Mouse (Mus musculus) large intestine, adult 2 months (tissue): ENCODE measurements around the gene Bex4. TPM values are rescaled to one million over a fixed set of nuclear protein-coding genes. Genes with fewer than 3 reads are reported as not detected.
"Not testable (repeated sequence)": the region's sequence is repeated elsewhere in the genome, so short reads cannot be mapped to it uniquely, and the experiment has no call there.

Experiments
- DNase-seq: peaks from one replicate; pipeline ENCODE4 v3.0.0-alpha.2; 2012; ENCODE audit warnings: low read depth, low spot score
- WGBS: fragments of 180-500 bp; shearing (Covaris S2); methylation state at CpG from one replicate; pipeline ENCODE4 v1.1.7; 2018; 5-methylcytosine and 5-hydroxymethylcytosine counted together
- polyA plus RNA-seq: library from polyadenylated mRNA; depleted of rRNA; stranded (reverse); fragments of >200 nt; gene quantifications from 2 replicates; pipeline ENCODE4 v1.2.3, GENCODE M21; 2012; rRNA removed

Gene Bex4
- 0.15 and 2.9 TPM in 2 replicates for polyA plus RNA-seq

DNA sequence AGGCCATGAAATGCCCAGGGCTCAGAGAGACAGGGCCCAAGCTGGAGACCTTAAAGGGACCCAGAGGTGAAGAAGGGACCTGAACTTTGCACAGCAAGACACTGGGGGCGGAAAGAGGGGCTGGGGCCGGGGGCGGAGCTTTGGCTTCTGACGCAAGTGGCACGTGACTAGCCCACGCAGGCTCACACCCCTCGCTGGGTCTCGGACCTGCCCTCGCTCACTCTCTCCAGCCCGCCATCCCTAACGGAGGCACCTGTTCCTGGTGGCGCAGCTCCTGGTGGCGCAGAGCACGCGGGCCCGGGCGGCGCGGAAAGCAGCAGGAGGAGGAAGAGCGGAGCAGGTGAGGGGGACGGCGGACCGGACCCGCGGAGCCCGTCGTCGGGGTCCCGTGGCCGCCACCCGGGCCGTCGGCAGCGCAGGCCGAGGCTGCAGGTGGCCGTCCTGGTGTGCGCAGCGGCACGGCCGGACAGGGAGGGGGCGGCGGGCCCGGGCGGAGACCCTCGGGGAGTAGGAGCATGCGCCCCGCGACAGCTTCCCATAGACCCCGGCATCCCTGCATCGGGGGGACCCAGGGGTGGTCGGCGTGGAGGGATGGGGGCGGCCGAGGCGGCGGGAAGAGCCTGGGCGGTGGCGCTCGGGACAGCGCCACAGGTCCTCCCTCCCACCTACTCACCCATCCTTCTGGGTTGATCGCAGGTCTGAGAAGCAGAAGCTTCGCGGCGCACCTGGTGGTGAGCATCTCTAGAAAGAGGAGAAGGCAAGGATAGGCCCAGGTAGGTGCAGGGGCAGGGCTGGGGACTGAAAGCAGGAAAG is at the start of gene Bex4:
Gene Bex4, plus strand, starts transcription at position 170 of the 813 bp plus-strand sequence.
- DNase-seq, result not testable (repeated sequence)
- WGBS, result 10% methylated on average over 16 of the region's 64 CpGs

DNA sequence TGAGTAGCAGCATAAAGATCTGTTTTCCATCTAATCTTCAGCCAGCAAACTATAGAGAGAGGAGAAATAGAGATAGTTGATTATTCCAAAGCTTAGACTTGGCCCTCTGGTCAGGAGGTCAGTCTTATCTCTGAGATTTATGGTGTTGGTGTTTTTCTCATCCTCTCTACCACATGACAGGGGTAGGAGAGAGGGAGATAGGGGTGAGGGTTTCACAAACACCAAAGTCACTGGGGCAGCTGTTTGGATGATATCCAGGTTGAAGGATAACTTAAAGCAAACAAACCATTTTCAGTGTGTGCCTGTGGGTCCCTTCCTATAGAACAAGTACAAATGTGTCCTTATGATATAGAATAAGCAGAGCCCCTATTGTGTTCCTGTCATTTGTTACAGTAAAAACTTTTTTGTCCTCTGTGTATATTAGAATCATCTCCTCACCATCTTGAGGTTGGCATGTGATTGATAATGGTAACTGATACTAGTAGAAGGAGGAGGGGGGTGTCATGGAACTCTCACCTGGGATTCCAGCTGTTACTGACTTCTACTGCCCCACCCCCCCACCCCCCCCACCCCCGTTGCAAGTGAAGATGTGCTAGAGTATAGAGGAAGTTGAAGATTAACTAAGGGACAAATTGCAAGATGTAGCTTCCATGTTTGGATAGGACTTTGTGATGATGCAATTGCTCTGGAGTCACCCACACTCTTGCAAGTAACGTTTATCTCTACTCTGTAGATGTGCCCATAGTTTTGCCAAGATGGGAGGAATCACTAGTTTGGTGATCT is 46.1 kb upstream of the Bex4 start:
- no peak for DNase-seq

DNA sequence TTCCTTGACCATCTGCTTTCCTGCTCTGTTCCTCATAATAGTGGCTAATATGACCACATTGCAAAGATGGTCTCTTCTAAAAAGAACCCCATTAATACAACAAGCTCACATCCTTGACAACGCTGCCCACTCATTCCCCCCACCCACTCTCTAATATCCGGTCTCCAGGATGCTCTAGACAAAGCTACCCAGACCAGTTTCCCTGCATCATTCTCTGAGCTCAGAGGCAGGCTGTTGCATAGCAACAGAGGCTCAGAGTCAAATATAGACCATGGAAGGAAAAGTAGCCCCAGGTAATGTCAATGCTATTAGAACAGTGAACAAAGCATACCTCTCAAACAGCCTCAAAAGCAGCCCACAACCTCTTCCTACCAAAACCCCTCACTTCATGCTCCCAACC is 44.4 kb upstream of the Bex4 start:
- no peak for DNase-seq
- WGBS, result 34% methylated on average over 2 of the region's 2 CpGs

More for the DNA sequence above, 46.1 kb upstream of the Bex4 start:
- WGBS, result 10% methylated on average over 2 of the region's 2 CpGs

DNA sequence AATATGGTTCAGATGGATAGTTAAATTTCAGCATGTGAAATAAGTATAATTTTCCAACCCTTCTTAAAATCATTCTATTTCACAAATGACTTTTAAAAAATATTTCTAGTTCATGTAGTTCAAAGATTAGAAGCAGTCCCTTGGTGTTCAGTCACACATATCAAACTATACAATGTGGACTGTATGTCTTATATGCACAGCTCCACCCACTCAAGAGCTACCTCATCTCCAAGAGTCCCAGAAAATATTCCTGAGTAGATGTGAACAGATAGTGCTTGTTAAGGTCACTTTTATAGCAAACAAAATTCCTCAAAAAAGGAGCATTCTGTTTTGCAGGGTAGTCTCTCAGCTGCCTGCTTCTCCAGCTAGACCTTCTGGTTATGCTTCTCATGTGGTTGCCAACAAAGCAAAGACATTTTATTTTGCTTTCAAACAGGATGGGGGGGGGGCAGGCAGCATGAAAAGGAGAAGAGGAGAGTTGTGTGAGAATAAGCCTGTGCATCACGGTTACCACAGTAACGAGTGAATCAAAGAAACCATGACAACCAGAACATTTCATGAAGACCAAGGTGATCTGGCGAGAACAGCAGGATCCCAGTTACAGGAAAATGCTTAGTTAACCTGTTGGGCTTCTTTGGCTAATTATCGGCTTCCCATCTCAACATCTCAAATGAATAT is 34.6 kb upstream of the Bex4 start:
- WGBS, result 73% methylated on average over 4 of the region's 4 CpGs
- no peak for DNase-seq

DNA sequence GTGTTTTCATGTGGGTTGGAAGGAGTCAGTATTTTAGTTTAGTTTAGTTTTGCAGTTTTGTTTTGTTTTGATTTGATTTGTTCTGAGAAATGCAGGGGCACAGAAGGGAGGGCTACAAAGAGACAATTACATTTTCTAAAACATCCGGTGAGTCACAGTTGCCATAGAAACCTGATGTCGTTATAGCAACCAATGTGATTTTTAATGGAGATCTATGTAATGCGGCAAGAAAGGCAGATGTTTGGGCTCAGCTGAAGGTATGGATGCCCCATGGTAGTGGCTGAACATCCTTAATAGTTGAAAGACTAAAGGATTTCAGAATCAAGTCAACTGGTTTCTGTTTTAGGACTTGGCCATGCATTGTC is 34.1 kb upstream of the Bex4 start:
- DNase-seq, result no peak
- 66% methylated on average over 3 of the region's 3 CpGs for WGBS

DNA sequence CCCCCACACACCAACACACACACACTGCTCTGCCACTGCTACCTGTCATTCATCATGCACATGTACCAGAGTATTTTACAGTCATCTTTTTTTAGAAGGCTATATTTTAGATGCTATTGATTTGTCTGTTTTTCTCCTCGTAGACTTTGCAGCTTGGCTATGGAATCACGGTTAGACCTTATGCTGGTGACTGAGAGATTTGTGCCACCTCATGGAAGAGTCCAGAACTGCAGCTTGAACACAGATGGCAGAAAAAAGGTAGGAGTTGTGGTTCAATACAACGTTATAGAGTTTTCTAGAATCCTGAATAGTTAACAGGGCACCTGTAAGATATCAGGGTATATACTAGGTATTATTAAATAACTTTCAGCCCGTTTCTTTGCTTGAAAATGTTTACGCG is 30.9 kb upstream of the Bex4 start:
- WGBS, result 42% methylated on average over 6 of the region's 6 CpGs
- DNase-seq, result peak; percentile 1

DNA sequence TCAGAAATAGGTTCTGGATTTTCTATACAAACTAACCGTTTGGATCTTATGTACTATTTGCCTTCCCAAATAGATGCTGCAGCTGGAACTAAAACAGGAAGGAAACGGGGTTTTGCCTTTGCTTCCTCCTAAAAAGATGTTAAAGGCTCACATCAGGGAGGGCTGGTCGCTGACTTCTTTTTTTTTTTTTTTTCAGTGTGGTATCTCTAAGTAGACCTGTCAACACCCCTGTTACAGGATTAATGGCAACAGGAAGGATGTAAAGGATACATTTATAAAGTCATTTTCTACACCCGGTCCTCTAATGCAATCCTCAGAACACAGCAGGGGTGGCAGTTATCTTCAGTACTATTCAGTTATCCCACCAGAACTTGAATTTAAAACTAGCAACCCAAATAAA is 23.8 kb upstream of the Bex4 start:
- 38% methylated on average over 4 of the region's 4 CpGs for WGBS
- no peak for DNase-seq

DNA sequence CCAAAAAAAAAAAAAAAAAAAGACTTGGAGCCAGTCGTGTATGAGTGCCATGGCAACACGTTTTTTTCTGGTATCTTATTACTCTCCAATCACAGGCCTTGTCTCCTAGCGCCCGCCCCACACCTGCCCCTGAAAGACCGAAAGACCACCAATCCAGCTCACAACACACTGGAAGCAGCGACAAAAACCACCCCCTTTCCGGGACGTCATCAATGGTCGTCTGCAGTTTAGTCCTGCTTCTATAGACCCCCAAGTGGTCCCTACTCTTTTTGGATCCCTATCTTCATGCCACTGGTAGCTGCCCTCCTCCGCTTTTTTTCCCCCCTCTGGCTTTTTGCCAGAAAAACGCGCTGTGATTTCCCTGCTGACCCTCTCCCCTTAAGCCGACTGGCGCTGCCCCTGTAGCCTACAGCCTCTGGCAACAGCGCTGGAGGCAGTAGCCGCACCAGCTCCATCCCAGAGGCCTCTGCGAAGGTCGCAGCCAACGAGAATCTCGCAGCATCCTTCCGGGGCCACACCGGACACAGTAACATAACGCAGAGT is 23.3 kb upstream of the Bex4 start:
- WGBS, result 29% methylated on average over 23 of the region's 23 CpGs

DNA sequence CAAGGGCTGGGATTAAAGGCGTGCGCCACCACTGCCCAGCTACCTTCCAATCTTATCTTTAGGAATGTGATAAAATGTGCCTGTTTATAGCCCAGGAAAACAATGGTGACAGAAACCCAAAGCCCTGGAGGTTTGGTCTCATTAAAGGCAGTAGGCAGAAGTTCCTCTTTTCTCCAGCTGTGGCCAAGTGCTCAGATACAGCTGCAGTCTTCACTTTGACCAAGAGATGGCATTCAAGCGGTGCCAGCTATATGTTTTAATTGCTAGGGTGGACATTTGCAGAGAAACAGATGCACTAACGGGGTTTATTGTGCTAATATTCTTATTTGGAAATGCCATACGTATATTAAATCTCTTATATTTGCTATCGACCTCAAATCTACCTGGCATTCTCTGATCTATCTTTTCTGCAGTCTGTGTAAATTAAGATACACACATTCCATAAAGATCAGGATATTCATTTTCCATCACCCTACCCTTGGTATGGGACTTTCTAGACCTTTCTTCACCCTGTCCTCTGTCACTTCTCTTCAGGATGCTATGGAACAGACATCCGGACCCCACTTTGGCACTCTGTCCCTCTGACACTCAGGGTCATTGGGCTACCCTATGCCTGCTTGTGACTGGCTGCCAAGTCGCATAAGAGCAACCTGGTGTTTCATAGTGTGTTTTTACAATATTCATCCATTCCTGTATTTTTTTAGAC is 11.6 kb upstream of the Bex4 start:
- DNase-seq, result no peak
- WGBS, result 48% methylated on average over 8 of the region's 8 CpGs

More for the DNA sequence above, 23.3 kb upstream of the Bex4 start:
- DNase-seq, result no peak

DNA sequence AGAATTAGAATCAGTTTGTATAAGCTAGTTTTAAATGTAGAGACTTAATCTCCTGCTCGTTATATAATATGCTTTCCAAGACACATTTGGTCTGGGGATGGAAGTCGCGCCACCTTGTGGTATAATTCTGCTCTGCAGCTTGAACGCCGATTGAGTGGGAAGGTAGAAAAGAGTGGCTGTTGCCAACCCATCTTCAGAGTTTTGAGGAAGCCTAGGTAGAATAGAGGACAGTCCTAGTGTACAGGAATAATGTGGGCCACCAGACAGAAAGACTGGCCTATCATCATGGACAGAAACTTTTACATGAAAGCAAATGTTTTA is 11.1 kb upstream of the Bex4 start:
- WGBS, result 15% methylated on average over 5 of the region's 5 CpGs
- peak; percentile 0 for DNase-seq

DNA sequence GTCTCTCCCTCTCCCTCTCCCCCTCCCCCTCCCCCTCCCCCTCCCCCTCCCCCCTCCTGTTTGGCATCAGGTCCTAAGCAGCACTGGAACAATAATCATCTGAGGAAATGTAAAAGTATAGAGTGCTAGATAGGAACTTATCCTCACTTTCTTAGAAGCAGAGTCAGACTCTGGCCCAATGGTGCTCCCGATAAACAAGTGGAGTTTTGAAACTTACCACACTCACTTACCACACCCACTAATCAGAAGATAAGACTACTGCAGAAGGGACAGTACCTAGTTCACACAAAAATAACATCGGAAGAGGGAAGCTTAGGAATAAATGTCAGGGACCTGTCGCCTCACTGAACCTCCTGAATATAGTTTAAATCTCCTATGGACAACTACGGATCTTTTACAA is 3.2 kb upstream of the Bex4 start:
- whole genome bisulfite sequencing, result 80% methylated on average over 4 of the region's 4 CpGs
- no peak for DNase-seq

DNA sequence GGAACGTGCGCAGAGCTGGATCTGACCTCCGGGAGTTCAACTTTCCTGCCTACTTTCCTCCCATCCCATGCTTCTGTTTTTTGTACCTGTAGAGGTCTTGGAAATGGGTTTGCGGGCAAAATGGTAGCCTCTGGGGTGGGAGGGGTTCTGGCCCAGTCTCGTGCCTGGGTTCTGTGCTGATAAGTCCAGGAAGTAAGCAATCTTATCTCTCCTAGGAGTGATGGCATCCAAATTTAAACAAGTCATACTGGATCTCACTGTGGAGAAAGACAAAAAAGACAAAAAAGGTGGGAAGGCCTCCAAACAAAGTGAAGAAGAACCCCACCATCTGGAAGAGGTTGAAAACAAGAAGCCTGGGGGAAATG is 826 bp downstream of the Bex4 start:
- DNase-seq, result not testable (repeated sequence)
- 37% methylated on average over 5 of the region's 5 CpGs for WGBS

DNA sequence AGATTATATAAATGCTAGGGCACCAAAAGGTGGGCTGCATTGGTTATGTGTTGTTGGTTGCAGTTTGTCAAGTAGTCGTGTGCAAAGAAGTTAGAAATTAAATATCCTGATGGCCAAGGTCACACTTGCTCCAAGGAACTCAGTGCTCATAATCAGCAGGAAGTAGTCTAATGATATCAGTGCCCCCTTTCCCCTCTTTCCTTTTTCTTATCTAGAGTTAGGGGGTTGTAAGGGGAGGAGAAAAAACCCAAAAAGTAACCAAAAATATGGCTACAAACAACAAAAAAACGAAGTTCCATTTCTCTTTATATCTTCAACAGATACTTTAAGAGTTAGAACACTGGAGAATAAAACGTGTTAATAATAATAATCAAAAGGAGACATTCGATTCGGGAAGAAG is 2.6 kb downstream of the Bex4 start:
- 73% methylated on average over 5 of the region's 5 CpGs for WGBS

DNA sequence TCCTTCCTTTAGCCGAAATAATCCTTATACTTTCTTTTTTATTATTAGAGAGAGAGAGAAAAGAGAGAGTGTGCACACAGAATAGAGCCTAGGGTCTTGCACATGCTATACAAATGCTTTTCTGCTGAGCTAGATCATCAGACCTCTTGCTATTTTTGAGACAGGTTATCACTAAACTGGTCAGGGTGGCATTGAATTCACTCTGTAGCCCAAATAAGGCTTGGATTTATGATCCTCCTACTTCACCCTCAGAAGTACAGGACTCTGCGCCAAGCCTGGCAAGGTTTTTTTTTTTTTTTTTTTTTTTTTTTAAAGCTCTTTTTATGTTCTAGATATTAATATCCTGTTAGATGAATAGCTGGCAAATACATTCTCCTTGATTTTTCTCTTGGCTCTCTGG is 4.9 kb downstream of the Bex4 start:
- WGBS, result 48% methylated on average over 2 of the region's 2 CpGs

More for the DNA sequence above, 2.6 kb downstream of the Bex4 start:
- no peak for DNase-seq

DNA sequence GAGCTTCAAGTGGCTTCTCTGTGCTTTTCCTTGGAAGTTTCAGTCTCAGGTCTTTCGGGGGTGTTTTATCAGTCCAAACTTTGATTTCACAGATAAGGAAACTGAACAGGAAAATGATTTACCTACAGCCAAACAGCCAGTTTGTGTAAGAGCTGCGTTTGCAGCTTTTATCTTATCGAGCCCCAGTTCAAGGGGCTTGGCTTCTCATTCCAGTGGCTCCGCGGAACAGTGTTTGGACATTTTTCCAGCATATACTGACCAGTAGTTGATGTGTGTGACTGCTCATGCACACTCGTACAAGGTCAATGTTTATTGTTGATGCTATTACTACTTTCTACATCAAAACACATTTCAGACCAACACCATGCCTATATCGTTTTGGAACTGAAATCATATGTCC is 5.4 kb downstream of the Bex4 start:
- WGBS, result 38% methylated on average over 7 of the region's 7 CpGs
- DNase-seq, result no peak

More for the DNA sequence above, 4.9 kb downstream of the Bex4 start:
- no peak for DNase-seq

DNA sequence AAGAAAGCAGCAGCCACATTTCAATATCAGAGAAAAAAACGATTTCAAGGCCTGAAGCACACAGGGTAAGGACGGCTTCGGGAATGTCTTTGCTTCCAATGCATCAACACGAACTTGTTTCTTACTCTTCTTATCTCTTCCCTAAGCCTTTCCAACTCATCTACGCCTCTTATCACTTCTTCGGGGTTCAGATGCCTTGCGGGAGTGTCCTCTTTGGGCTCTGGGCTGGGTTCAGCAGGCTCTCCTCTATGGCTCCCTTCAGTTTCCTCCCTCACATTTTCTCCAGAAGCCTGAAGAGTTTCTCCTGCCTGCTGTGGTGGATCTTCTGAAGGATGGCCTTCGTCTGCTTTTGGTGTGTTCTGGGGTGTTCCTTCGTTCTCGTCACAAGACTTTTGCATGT is 31.8 kb downstream of the Bex4 start:
- DNase-seq, result no peak
- 66% methylated on average over 10 of the region's 10 CpGs for WGBS

DNA sequence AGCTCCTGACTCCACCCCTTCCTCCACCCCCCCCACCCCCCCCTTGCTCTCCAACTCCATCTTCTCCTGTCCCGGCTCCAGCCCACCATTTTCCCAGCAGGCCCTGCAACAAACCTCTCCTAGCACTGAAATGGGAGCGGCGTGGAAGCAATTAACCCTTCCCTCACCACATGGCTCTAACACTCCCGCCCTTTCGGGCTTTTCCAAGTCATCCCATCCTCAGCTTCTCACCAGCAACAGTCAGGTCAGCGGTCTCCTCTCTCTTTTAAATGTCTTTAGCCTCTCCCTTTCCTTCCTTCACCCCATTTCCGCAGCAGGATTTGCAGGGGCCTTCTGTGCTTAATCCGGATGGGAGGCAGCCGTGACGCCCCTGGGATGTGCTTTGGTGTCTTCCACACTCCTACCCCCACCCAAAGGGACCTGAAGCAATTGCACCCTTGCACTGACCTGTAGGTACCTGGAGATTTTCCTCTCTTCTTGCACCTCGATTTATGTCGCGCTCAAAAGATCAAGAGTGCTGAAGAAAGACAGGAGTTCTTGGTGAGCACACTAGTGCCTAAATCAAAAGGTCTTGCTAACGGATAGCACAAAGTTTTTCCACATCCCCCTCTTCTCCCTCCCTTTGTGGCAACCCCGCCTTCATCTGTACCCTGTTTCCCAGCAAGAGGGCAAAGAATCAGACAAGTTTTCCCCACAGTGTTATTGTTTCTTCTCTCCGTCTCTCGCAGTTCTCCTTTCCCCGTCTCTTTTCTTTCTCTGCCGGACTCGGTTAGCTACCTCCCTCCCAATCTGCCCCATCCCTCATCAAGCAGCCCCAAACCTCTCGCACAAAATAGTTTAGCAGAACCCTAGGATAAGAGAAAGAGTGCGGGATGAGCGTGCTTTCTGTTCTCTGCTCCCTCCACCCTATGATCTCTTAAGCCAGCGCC is 32.7 kb downstream of the Bex4 start:
- 21% methylated on average over 24 of the region's 24 CpGs for WGBS
- DNase-seq, result peak; percentile 1

DNA sequence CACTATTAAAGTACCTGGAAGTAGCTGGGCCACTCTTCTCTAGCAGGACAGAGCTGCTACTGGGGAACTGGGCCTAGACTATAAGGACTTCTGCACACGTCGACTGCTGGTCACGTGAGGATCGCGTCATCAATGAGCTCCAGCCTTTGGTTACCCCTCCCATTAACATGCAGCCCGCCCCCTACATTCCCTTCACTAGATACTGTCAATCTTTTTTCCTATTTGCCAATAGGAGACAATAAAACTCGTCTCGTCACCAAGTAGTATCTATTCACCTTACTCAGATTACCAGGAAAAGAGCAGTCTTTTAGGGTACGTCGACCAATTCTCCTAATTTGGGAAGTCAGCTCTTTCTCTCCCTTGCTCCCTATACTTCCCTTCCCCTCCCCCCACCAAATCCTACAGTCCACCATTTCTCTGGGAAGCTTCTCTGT is 33.3 kb downstream of the Bex4 start, which contains the start of gene Tceal8:
Gene Tceal8, minus strand, starts transcription at position 225 of the 434 bp plus-strand sequence.
- WGBS, result 15% methylated on average over 10 of the region's 10 CpGs
- peak; percentile 47 for DNase-seq

DNA sequence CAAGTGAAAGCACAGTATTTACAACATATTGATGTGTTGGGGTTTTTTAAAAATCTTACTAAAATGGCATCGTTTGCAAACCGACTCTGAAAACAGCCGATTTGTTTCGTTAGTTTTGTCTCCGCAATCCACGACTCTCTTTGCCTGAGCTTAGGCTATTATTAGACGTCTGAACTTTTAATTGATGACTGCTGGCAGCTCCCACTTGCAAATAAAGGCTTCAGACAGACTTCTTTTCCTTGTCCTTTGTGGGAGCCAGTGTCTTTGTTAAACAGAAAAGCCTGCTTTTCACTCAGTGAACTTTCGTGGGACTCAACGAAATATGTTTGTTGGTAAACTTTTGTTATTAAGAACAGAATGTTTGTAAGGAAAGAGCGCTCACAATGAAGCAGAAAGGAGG is 34.0 kb downstream of the Bex4 start:
- no peak for DNase-seq
- 41% methylated on average over 10 of the region's 10 CpGs for WGBS
